Mouse (Mus musculus) G1E-ER4 (cell line): ENCODE data around the gene Eef1a2. TPM values are rescaled to one million over a fixed set of nuclear protein-coding genes. Genes with fewer than 3 reads are reported as not detected.

Experiments used
- GATA1 ChIP-seq: IDR thresholded peaks from one replicate; pipeline ENCODE4 v1.8.0; 2012; ENCODE audit warnings: low read length, inconsistent platforms
- polyA plus RNA-seq: library from polyadenylated mRNA; stranded (reverse); fragments of >175 nt; gene quantifications from 2 replicates; pipeline ENCODE4 v1.2.3, GENCODE M21; 2012

Gene Eef1a2
- not detected in 2 replicates for polyA plus RNA-seq

- no peak for TF ChIP-seq GATA1
Measured at GRCm38 (mm10) chr2:181156248-181157121, at the start of gene Eef1a2. Gene Eef1a2, minus strand, starts transcription at chr2:181157014.

- TF ChIP-seq GATA1 = no peak
Measured at GRCm38 (mm10) chr2:181206118-181206517, 49.3 kb upstream of the Eef1a2 start.

GRCm38 (mm10) chr2:181205678-181206077 lies 48.9 kb upstream of the Eef1a2 start:
- TF ChIP-seq GATA1 = no peak

- no peak for TF ChIP-seq GATA1
Measured at GRCm38 (mm10) chr2:181202886-181203285, 46.1 kb upstream of the Eef1a2 start.

- no peak for TF ChIP-seq GATA1
Measured at GRCm38 (mm10) chr2:181202422-181202821, 45.6 kb upstream of the Eef1a2 start, which contains the start of gene Ptk6. Gene Ptk6, minus strand, starts transcription at chr2:181202789.

- TF ChIP-seq GATA1 = no peak
Measured at GRCm38 (mm10) chr2:181201606-181202005, 44.8 kb upstream of the Eef1a2 start.

- no peak for TF ChIP-seq GATA1
Measured at GRCm38 (mm10) chr2:181196628-181197300, 40.0 kb upstream of the Eef1a2 start.

- no peak for TF ChIP-seq GATA1
Measured at GRCm38 (mm10) chr2:181193044-181193443, 36.2 kb upstream of the Eef1a2 start.

GRCm38 (mm10) chr2:181191936-181192335 lies 35.1 kb upstream of the Eef1a2 start:
- no peak for TF ChIP-seq GATA1

GRCm38 (mm10) chr2:181189321-181189720 lies 32.5 kb upstream of the Eef1a2 start:
- TF ChIP-seq GATA1 = no peak

- no peak for TF ChIP-seq GATA1
Measured at GRCm38 (mm10) chr2:181188681-181189080, 31.9 kb upstream of the Eef1a2 start.

GRCm38 (mm10) chr2:181187121-181188000 lies 30.5 kb upstream of the Eef1a2 start, which contains the start of gene Ppdpf:
Gene Ppdpf, plus strand, starts transcription at chr2:181187247.
- no peak for TF ChIP-seq GATA1

- TF ChIP-seq GATA1 = no peak
Measured at GRCm38 (mm10) chr2:181186635-181187034, 29.8 kb upstream of the Eef1a2 start.

GRCm38 (mm10) chr2:181180898-181181297 lies 24.1 kb upstream of the Eef1a2 start:
- no peak for TF ChIP-seq GATA1

- TF ChIP-seq GATA1 = no peak
Measured at GRCm38 (mm10) chr2:181178471-181178870, 21.7 kb upstream of the Eef1a2 start.
